Mouse (Mus musculus): ENCODE data around the gene Etv5.

DNA sequence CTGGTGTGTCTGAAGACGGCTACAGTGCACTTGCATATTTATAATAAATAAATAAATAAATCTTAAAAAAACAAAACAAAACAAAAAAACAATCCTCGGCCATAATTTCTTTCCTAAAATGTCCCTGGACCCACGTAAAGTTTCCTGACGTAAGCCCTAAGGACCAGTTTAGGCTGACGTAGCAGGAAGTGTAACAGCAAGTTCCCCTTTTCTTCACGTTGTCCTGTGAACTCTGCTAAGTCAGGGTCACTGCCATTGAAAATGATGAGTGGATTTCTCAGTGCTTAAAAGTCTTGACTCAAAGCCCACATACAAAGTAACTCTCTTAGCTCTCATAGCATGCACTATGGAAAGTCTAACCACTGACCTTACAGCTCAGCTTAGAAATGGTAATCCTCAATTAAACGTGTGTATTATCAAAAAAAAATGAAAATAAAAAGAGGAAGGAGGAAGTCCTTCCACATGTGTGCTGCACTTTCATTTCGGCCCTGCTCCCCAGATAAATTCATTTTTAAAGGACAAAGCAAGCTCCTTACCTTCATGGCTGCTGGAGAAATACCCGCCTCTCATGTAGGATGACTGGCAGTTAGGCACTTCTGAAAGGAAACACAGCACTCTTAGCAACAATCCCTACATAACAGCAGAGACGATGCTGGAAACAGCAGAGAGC lies 40.6 kb downstream of the Etv5 start:
- TF ChIP-seq CTCF (IDR thresholded peaks at IDR 0.05; ENCODE audit: insufficient read depth, low read length): no peak
- no peak for TF ChIP-seq POLR2A (IDR thresholded peaks at IDR 0.05; ENCODE audit: borderline replicate concordance, extremely low read depth, low read depth, low read length)

All from lung, adult 2 months (tissue).